Mouse (Mus musculus) heart, embryonic 12.5 days (tissue): ENCODE measurements around the gene Uroc1. TPM values are rescaled to one million over a fixed set of nuclear protein-coding genes. Genes with fewer than 3 reads are reported as not detected.
A peak's percentile ranks its signal among the peaks of the same experiment; 100 is the strongest.

Source experiments
- ATAC-seq: fragments of 200-750 bp; cut with Nextera tagmentation; 2 replicates; pipeline ENCODE4 v1.8.0; 2017; ENCODE audit warnings: moderate TSS enrichment, moderate library complexity; ENCODE audit not compliant: insufficient number of reproducible peaks, low FRiP score
- H3K27ac ChIP-seq: fragments of 300-500 bp; sonication (generic); 2 replicates; pipeline ENCODE4 v1.5.1; 2016; ENCODE audit warnings: mild to moderate bottlenecking, moderate library complexity; ENCODE audit not compliant: poor library complexity, severe bottlenecking
- H3K27me3 ChIP-seq: fragments of 300-500 bp; sonication (generic); replicated peaks from 2 replicates; pipeline ENCODE4 v1.6.1; 2016; ENCODE audit warnings: mild to moderate bottlenecking, moderate library complexity
- H3K36me3 ChIP-seq: fragments of 300-500 bp; sonication (generic); 2 replicates; pipeline ENCODE4 v1.6.1; 2016; ENCODE audit warnings: mild to moderate bottlenecking, moderate library complexity
- H3K4me1 ChIP-seq: fragments of 300-500 bp; sonication (generic); replicated peaks from 2 replicates; pipeline ENCODE4 v1.6.1; 2016; ENCODE audit warnings: mild to moderate bottlenecking
- H3K4me2 ChIP-seq: fragments of 300-500 bp; sonication (generic); 2 replicates; pipeline ENCODE4 v1.6.1; 2016; ENCODE audit warnings: mild to moderate bottlenecking, moderate library complexity
- H3K4me3 ChIP-seq: fragments of 300-500 bp; sonication (generic); 2 replicates; pipeline ENCODE4 v1.5.1; 2016; ENCODE audit warnings: mild to moderate bottlenecking
- H3K9ac ChIP-seq: fragments of 300-500 bp; sonication (generic); 2 replicates; pipeline ENCODE4 v1.6.1; 2016; ENCODE audit warnings: mild to moderate bottlenecking, moderate library complexity
- H3K9me3 ChIP-seq: fragments of 300-500 bp; sonication (generic); replicated peaks from 2 replicates; pipeline ENCODE4 v1.6.1; 2016; ENCODE audit warnings: mild to moderate bottlenecking, moderate library complexity
- WGBS: fragments of 180-500 bp; shearing (Covaris S2); methylation state at CpG from one replicate; pipeline ENCODE4 v1.1.7; 2016; 5-methylcytosine and 5-hydroxymethylcytosine counted together
- polyA plus RNA-seq: library from polyadenylated mRNA; unstranded; fragments of >200 nt; fragmentation: Nextera tagmentation; extraction: Ambion mirVana; gene quantifications from 2 replicates; pipeline ENCODE4 v1.2.1, GENCODE M21; 2016

The Uroc1 gene
- polyA plus RNA-seq, 1 experiment from 2014 or later: not detected

- Histone ChIP-seq H3K4me1 (peaks cover 23% of the 10 kb centered on the region), H3K27ac (no peak overlapping the region), H3K4me3 (no peak overlapping the region), H3K9me3 (no peaks in the 10 kb centered on the region), H3K36me3 (no peaks in the 10 kb centered on the region), H3K4me2 (no peak overlapping the region), H3K27me3 (no peaks in the 10 kb centered on the region; the same call in 1 of the 2 replicates), H3K9ac (no peak overlapping the region)
- 47% methylated on average over 5 of the region's 5 CpGs for WGBS
- ATAC-seq: no peak
Observed at GRCm38 (mm10) chr6:90358142-90358541, 25.1 kb downstream of the Uroc1 start.

- H3K4me2 ChIP-seq: no peak overlapping the region
- H3K27ac ChIP-seq: no peak overlapping the region
- no peaks in the 10 kb centered on the region for H3K36me3 ChIP-seq
- no peaks in the 10 kb centered on the region for H3K9me3 ChIP-seq
- H3K27me3 ChIP-seq: no peaks in the 10 kb centered on the region; the same call in 1 of the 2 replicates
- 63% methylated on average over 2 of the region's 2 CpGs for WGBS
- H3K4me1 ChIP-seq: peaks cover 23% of the 10 kb centered on the region
- ATAC-seq: no peak
- no peak overlapping the region for H3K4me3 ChIP-seq
- no peak overlapping the region for H3K9ac ChIP-seq
Observed at GRCm38 (mm10) chr6:90359445-90359844, 26.4 kb downstream of the Uroc1 start.

- Histone ChIP-seq H3K9ac (no peak overlapping the region), H3K4me1 (peaks cover 23% of the 10 kb centered on the region), H3K27me3 (no peaks in the 10 kb centered on the region; the same call in 1 of the 2 replicates), H3K27ac (peak overlapping the region; percentile 32; the same call in 1 of the 2 replicates), H3K4me2 (no peak overlapping the region), H3K4me3 (no peak overlapping the region), H3K9me3 (no peaks in the 10 kb centered on the region), H3K36me3 (no peaks in the 10 kb centered on the region)
- WGBS: 40% methylated on average over 7 of the region's 7 CpGs
- peak; percentile 52 for ATAC-seq
Observed at GRCm38 (mm10) chr6:90360024-90360781, 27.1 kb downstream of the Uroc1 start.

GRCm38 (mm10) chr6:90360922-90361614 lies 28.0 kb downstream of the Uroc1 start:
- no peak overlapping the region for H3K4me2 ChIP-seq
- 76% methylated on average over 6 of the region's 6 CpGs for WGBS
- H3K27ac ChIP-seq: peak overlapping the region; percentile 32; the same call in 1 of the 2 replicates
- no peaks in the 10 kb centered on the region; the same call in 1 of the 2 replicates for H3K27me3 ChIP-seq
- H3K4me1 ChIP-seq: peaks cover 23% of the 10 kb centered on the region
- no peak for ATAC-seq
- no peak overlapping the region for H3K4me3 ChIP-seq
- no peak overlapping the region for H3K9ac ChIP-seq
- H3K9me3 ChIP-seq: no peaks in the 10 kb centered on the region
- H3K36me3 ChIP-seq: no peaks in the 10 kb centered on the region

GRCm38 (mm10) chr6:90363301-90363700 lies 30.2 kb downstream of the Uroc1 start:
- Histone ChIP-seq H3K9me3 (no peaks in the 10 kb centered on the region), H3K9ac (no peak overlapping the region), H3K4me3 (no peak overlapping the region), H3K4me2 (no peak overlapping the region), H3K4me1 (peaks cover 23% of the 10 kb centered on the region), H3K27me3 (peaks cover 4% of the 10 kb centered on the region; the same call in 1 of the 2 replicates), H3K27ac (no peak overlapping the region), H3K36me3 (no peaks in the 10 kb centered on the region)
- WGBS: 68% methylated on average over 5 of the region's 5 CpGs
- no peak for ATAC-seq

- H3K4me3 ChIP-seq: peak within 1 kb of the TSS; percentile 96
- peak within 1 kb of the TSS; percentile 100 for H3K4me2 ChIP-seq
- peak within 1 kb of the TSS; percentile 75 for H3K27ac ChIP-seq
- H3K27me3 ChIP-seq: 0 out of 2 replicates have a peak, but pooled peaks cover 4% of the 10 kb centered on the region
- H3K4me1 ChIP-seq: peaks cover 21% of the 10 kb centered on the region
- peaks cover 17% of the 10 kb centered on the region for H3K36me3 ChIP-seq
- WGBS: 4% methylated on average over 41 of the region's 41 CpGs
- no peaks in the 10 kb centered on the region for H3K9me3 ChIP-seq
- peak within 1 kb of the TSS; percentile 91 for H3K9ac ChIP-seq
- peak; percentile 96 for ATAC-seq
Observed at GRCm38 (mm10) chr6:90368976-90369724, 36.1 kb downstream of the Uroc1 start, which contains the start of gene Zxdc. TSS of gene Zxdc (plus strand) at chr6:90369492.

- peaks cover 25% of the 10 kb centered on the region for H3K36me3 ChIP-seq
- peak overlapping the region; percentile 96 for H3K4me3 ChIP-seq
- peak overlapping the region; percentile 91 for H3K9ac ChIP-seq
- peaks cover 26% of the 10 kb centered on the region for H3K4me1 ChIP-seq
- H3K4me2 ChIP-seq: peak overlapping the region; percentile 100
- H3K27ac ChIP-seq: peak overlapping the region; percentile 75
- under 1% methylated on average over 81 of the region's 98 CpGs for WGBS
- 0 out of 2 replicates have a peak, but pooled peaks cover 4% of the 10 kb centered on the region for H3K27me3 ChIP-seq
- H3K9me3 ChIP-seq: no peaks in the 10 kb centered on the region
- peak; percentile 77 for ATAC-seq
Observed at GRCm38 (mm10) chr6:90369725-90370553, 36.9 kb downstream of the Uroc1 start.

- WGBS: 48% methylated on average over 4 of the region's 4 CpGs
- ATAC-seq: no peak; the same call in 1 of the 2 replicates
Observed at GRCm38 (mm10) chr6:90374647-90375046, 41.6 kb downstream of the Uroc1 start.

GRCm38 (mm10) chr6:90377708-90378107 lies 44.6 kb downstream of the Uroc1 start:
- peaks cover 5% of the 10 kb centered on the region; the same call in 1 of the 2 replicates for H3K4me1 ChIP-seq
- H3K27ac ChIP-seq: no peak overlapping the region
- H3K36me3 ChIP-seq: peaks cover 89% of the 10 kb centered on the region
- H3K4me2 ChIP-seq: no peak overlapping the region
- H3K4me3 ChIP-seq: no peak overlapping the region
- WGBS: 95% methylated on average over 2 of the region's 2 CpGs
- no peak overlapping the region for H3K9ac ChIP-seq
- ATAC-seq: no peak
- H3K9me3 ChIP-seq: no peaks in the 10 kb centered on the region
- no peaks in the 10 kb centered on the region for H3K27me3 ChIP-seq

More at GRCm38 (mm10) chr6:90374647-90375046, 41.6 kb downstream of the Uroc1 start:
- Histone ChIP-seq H3K36me3 (peaks cover 64% of the 10 kb centered on the region), H3K4me3 (no peak overlapping the region), H3K27ac (no peak overlapping the region), H3K27me3 (no peaks in the 10 kb centered on the region), H3K9me3 (no peaks in the 10 kb centered on the region), H3K4me2 (no peak overlapping the region), H3K4me1 (peaks cover 26% of the 10 kb centered on the region), H3K9ac (no peak overlapping the region)

- 93% methylated on average over 2 of the region's 2 CpGs for WGBS
- ATAC-seq: no peak
Observed at GRCm38 (mm10) chr6:90381465-90381864, 48.4 kb downstream of the Uroc1 start.

More at GRCm38 (mm10) chr6:90381465-90381864, 48.4 kb downstream of the Uroc1 start:
- Histone ChIP-seq H3K4me1 (no peaks in the 10 kb centered on the region), H3K36me3 (peaks cover 89% of the 10 kb centered on the region), H3K27ac (no peak overlapping the region), H3K9me3 (no peaks in the 10 kb centered on the region), H3K4me3 (no peak overlapping the region), H3K27me3 (no peaks in the 10 kb centered on the region), H3K9ac (no peak overlapping the region), H3K4me2 (no peak overlapping the region)
